Mouse (Mus musculus) forebrain, embryonic 12.5 days (tissue): ENCODE results near the gene Slc39a11. TPM values are rescaled to one million over a fixed set of nuclear protein-coding genes. Genes with fewer than 3 reads are reported as not detected.

Experiments
- ATAC-seq: fragments of 200-750 bp; cut with Nextera tagmentation; 2 replicates; pipeline ENCODE4 v1.8.0; 2017; ENCODE audit warnings: moderate TSS enrichment; ENCODE audit not compliant: low FRiP score
- H3K27ac ChIP-seq: fragments of 300-500 bp; sonication (generic); 2 replicates; pipeline ENCODE4 v1.5.1; 2016; ENCODE audit warnings: mild to moderate bottlenecking
- H3K27me3 ChIP-seq: fragments of 300-500 bp; sonication (generic); 2 replicates; pipeline ENCODE4 v1.6.1; 2016; ENCODE audit warnings: mild to moderate bottlenecking
- H3K36me3 ChIP-seq: fragments of 300-500 bp; sonication (generic); replicated peaks from 2 replicates; pipeline ENCODE4 v1.6.1; 2016; ENCODE audit warnings: mild to moderate bottlenecking
- H3K4me1 ChIP-seq: fragments of 300-500 bp; sonication (generic); 2 replicates; pipeline ENCODE4 v1.6.1; 2016
- H3K4me2 ChIP-seq: fragments of 300-500 bp; sonication (generic); 2 replicates; pipeline ENCODE4 v1.6.1; 2016; ENCODE audit warnings: mild to moderate bottlenecking, moderate library complexity
- H3K4me3 ChIP-seq: fragments of 300-500 bp; sonication (generic); replicated peaks from 2 replicates; pipeline ENCODE4 v1.5.1; 2016; ENCODE audit warnings: mild to moderate bottlenecking
- H3K9ac ChIP-seq: fragments of 300-500 bp; sonication (generic); 2 replicates; pipeline ENCODE4 v1.6.1; 2016; ENCODE audit warnings: mild to moderate bottlenecking
- H3K9me3 ChIP-seq: fragments of 300-500 bp; sonication (generic); 2 replicates; pipeline ENCODE4 v1.6.1; 2016
- WGBS: fragments of 180-500 bp; shearing (Covaris S2); methylation state at CpG from one replicate; pipeline ENCODE4 v1.1.7; 2016; 5-methylcytosine and 5-hydroxymethylcytosine counted together
- polyA plus RNA-seq: library from polyadenylated mRNA; unstranded; fragments of >200 nt; fragmentation: Nextera tagmentation; extraction: Ambion mirVana; gene quantifications from 2 replicates; pipeline ENCODE4 v1.2.1, GENCODE M21; 2016

Slc39a11 gene
- polyA plus RNA-seq, 1 experiment from 2014 or later, result 25.1 TPM

GRCm38 (mm10) chr11:113475491-113475890, 174.4 kb downstream of the Slc39a11 start:
- Histone ChIP-seq H3K9ac (no peak overlapping the region), H3K36me3 (no peaks in the 10 kb centered on the region), H3K27me3 (no peaks in the 10 kb centered on the region), H3K4me3 (no peak overlapping the region), H3K4me1 (peaks cover 30% of the 10 kb centered on the region), H3K27ac (no peak overlapping the region), H3K9me3 (no peaks in the 10 kb centered on the region), H3K4me2 (no peak overlapping the region)
- 78% methylated on average over 5 of the region's 5 CpGs for WGBS
- ATAC-seq, result no peak

GRCm38 (mm10) chr11:113473998-113474534, 175.8 kb downstream of the Slc39a11 start:
- 70% methylated on average over 7 of the region's 7 CpGs for WGBS
- Histone ChIP-seq H3K9me3 (no peaks in the 10 kb centered on the region), H3K27ac (no peak overlapping the region), H3K27me3 (no peaks in the 10 kb centered on the region), H3K9ac (no peak overlapping the region), H3K36me3 (no peaks in the 10 kb centered on the region), H3K4me1 (peaks cover 38% of the 10 kb centered on the region), H3K4me3 (no peak overlapping the region), H3K4me2 (no peak overlapping the region)
- no peak for ATAC-seq

- Histone ChIP-seq H3K4me1 (peaks cover 43% of the 10 kb centered on the region), H3K36me3 (no peaks in the 10 kb centered on the region), H3K9me3 (no peaks in the 10 kb centered on the region), H3K4me2 (no peak overlapping the region), H3K27ac (no peak overlapping the region), H3K9ac (no peak overlapping the region), H3K4me3 (no peak overlapping the region), H3K27me3 (no peaks in the 10 kb centered on the region)
- 95% methylated on average over 9 of the region's 9 CpGs for WGBS
- no peak for ATAC-seq
Observed at GRCm38 (mm10) chr11:113471936-113472335, 177.9 kb downstream of the Slc39a11 start.

- Histone ChIP-seq H3K4me1 (peaks cover 46% of the 10 kb centered on the region), H3K4me3 (no peak overlapping the region), H3K36me3 (no peaks in the 10 kb centered on the region), H3K9me3 (no peaks in the 10 kb centered on the region), H3K27ac (no peak overlapping the region), H3K4me2 (no peak overlapping the region), H3K27me3 (no peaks in the 10 kb centered on the region), H3K9ac (no peak overlapping the region)
- ATAC-seq, result no peak
- 79% methylated on average over 17 of the region's 17 CpGs for WGBS
Observed at GRCm38 (mm10) chr11:113469919-113470785, 179.7 kb downstream of the Slc39a11 start.

- Histone ChIP-seq H3K36me3 (no peaks in the 10 kb centered on the region), H3K9me3 (no peaks in the 10 kb centered on the region), H3K4me3 (no peak overlapping the region), H3K9ac (no peak overlapping the region), H3K4me2 (peak overlapping the region; percentile 15; the same call in 1 of the 2 replicates), H3K27ac (peak overlapping the region; percentile 91), H3K27me3 (no peaks in the 10 kb centered on the region), H3K4me1 (peaks cover 33% of the 10 kb centered on the region)
- ATAC-seq, result peak; percentile 63
- 20% methylated on average over 10 of the region's 10 CpGs for WGBS
Observed at GRCm38 (mm10) chr11:113468016-113468415, 181.9 kb downstream of the Slc39a11 start.

GRCm38 (mm10) chr11:113467313-113467811, 182.5 kb downstream of the Slc39a11 start:
- peak; percentile 71 for ATAC-seq
- Histone ChIP-seq H3K9ac (no peak overlapping the region; the same call in 1 of the 2 replicates), H3K4me3 (no peak overlapping the region), H3K27me3 (no peaks in the 10 kb centered on the region), H3K4me1 (peaks cover 33% of the 10 kb centered on the region), H3K36me3 (no peaks in the 10 kb centered on the region), H3K9me3 (no peaks in the 10 kb centered on the region), H3K4me2 (peak overlapping the region; percentile 10; the same call in 1 of the 2 replicates), H3K27ac (peak overlapping the region; percentile 91)
- WGBS, result 53% methylated on average over 12 of the region's 12 CpGs

- Histone ChIP-seq H3K9ac (no peak overlapping the region), H3K4me3 (no peak overlapping the region), H3K9me3 (no peaks in the 10 kb centered on the region), H3K4me1 (no peaks in the 10 kb centered on the region), H3K27ac (no peak overlapping the region), H3K27me3 (no peaks in the 10 kb centered on the region), H3K36me3 (no peaks in the 10 kb centered on the region), H3K4me2 (no peak overlapping the region)
- WGBS, result 81% methylated on average over 2 of the region's 2 CpGs
- no peak for ATAC-seq
Observed at GRCm38 (mm10) chr11:113460118-113460517, 189.8 kb downstream of the Slc39a11 start.

- WGBS, result 68% methylated on average over 15 of the region's 15 CpGs
- ATAC-seq, result no peak
- no peak overlapping the region for H3K27ac ChIP-seq
- no peak overlapping the region for H3K4me2 ChIP-seq
- H3K4me1 ChIP-seq, result no peaks in the 10 kb centered on the region
- H3K4me3 ChIP-seq, result no peak overlapping the region
- no peaks in the 10 kb centered on the region for H3K9me3 ChIP-seq
- H3K9ac ChIP-seq, result no peak overlapping the region
- no peaks in the 10 kb centered on the region; the same call in 1 of the 2 replicates for H3K27me3 ChIP-seq
- H3K36me3 ChIP-seq, result no peaks in the 10 kb centered on the region
Observed at GRCm38 (mm10) chr11:113458582-113459210, 191.2 kb downstream of the Slc39a11 start.

- Histone ChIP-seq H3K9ac (no peak overlapping the region), H3K27ac (peak overlapping the region; percentile 56; the same call in 1 of the 2 replicates)
Observed at GRCm38 (mm10) chr11:113452861-113453568, 196.9 kb downstream of the Slc39a11 start.

GRCm38 (mm10) chr11:113451301-113451700, 198.6 kb downstream of the Slc39a11 start:
- H3K9ac ChIP-seq, result no peak overlapping the region
- no peak for ATAC-seq
- no peaks in the 10 kb centered on the region for H3K36me3 ChIP-seq
- peaks cover 23% of the 10 kb centered on the region for H3K4me1 ChIP-seq
- no peaks in the 10 kb centered on the region for H3K9me3 ChIP-seq
- H3K4me3 ChIP-seq, result no peak overlapping the region
- H3K27ac ChIP-seq, result no peak overlapping the region
- WGBS, result 75% methylated on average over 10 of the region's 10 CpGs
- no peak overlapping the region for H3K4me2 ChIP-seq
- H3K27me3 ChIP-seq, result no peaks in the 10 kb centered on the region; the same call in 1 of the 2 replicates

More at GRCm38 (mm10) chr11:113452861-113453568, 196.9 kb downstream of the Slc39a11 start:
- H3K4me3 ChIP-seq, result no peak overlapping the region
- ATAC-seq, result peak; percentile 17; the same call in 1 of the 2 replicates
- peaks cover 23% of the 10 kb centered on the region for H3K4me1 ChIP-seq
- no peaks in the 10 kb centered on the region; the same call in 1 of the 2 replicates for H3K27me3 ChIP-seq
- 36% methylated on average over 16 of the region's 16 CpGs for WGBS
- no peak overlapping the region for H3K4me2 ChIP-seq
- H3K36me3 ChIP-seq, result no peaks in the 10 kb centered on the region
- no peaks in the 10 kb centered on the region for H3K9me3 ChIP-seq

GRCm38 (mm10) chr11:113450665-113451064, 199.2 kb downstream of the Slc39a11 start:
- no peak for ATAC-seq
- Histone ChIP-seq H3K4me1 (peaks cover 23% of the 10 kb centered on the region), H3K27ac (0 out of 2 replicates have a peak overlapping the region, but pooled peaks have one; percentile 1), H3K4me2 (no peak overlapping the region), H3K9me3 (no peaks in the 10 kb centered on the region), H3K27me3 (no peaks in the 10 kb centered on the region; the same call in 1 of the 2 replicates), H3K4me3 (no peak overlapping the region), H3K9ac (no peak overlapping the region), H3K36me3 (no peaks in the 10 kb centered on the region)
- WGBS, result 54% methylated on average over 4 of the region's 4 CpGs
